Mouse (Mus musculus): Measurements from ENCODE around the gene Lix1.

The Lix1 gene

DNA sequence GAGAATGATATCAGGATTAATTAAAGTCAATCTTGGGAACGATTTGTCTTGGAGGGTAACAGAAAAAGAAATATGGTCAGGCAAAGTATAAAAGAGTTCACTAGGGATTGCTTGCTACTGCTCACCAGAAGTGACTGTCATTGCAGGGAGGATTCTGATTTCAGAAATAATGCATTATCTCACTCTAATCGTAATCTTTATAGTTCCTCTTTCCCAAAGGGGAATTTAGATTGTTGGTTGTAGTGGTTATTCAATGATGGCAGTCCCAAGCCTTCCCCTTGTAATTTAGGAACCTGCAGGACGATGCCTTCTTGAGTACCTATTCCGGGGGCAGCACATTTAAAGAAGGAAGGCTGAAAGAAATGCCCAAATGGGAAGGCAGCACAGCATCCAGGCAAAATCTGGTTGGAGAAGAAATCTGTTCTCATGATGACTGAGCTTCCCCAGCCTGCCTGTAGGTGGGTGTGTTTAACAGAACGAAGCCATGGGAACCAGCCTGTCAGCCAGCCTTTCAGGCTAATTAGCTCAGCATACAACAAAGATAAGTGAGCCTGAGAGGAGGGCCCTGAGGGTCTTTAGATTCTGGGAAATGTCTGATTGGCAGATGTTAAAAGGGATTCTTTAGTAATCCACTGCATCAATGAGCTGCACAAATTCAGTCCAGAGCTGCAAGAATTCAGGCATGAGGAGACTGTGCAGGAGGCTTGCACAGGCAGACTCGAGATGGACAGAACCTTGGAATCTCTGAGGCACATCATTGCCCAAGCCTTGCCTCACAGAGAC is at the start of gene Lix1:
TSS of gene Lix1 (plus strand) at position 451 of the 783 bp plus-strand sequence.
- DNase-seq = peak in 1 of 2 experiments; percentile 46

DNA sequence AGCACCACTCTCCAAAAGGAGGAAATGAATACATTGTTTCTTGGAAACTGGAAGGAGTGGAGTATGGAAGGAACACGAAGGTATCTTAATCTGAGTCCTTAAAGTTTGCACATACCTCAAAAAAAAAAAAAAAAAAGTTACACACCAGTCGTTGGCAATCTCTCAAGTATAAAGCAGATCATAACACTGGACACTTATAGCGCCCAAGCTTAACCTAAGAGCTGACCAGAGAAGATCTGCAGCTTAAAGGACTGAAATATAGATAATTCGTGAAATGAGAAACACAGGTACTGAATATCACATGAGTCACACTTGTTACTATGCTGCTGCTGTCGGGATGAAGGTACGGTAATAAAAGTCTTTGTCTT is 28.9 kb upstream of the Lix1 start:
- DNase-seq = no peak

DNA sequence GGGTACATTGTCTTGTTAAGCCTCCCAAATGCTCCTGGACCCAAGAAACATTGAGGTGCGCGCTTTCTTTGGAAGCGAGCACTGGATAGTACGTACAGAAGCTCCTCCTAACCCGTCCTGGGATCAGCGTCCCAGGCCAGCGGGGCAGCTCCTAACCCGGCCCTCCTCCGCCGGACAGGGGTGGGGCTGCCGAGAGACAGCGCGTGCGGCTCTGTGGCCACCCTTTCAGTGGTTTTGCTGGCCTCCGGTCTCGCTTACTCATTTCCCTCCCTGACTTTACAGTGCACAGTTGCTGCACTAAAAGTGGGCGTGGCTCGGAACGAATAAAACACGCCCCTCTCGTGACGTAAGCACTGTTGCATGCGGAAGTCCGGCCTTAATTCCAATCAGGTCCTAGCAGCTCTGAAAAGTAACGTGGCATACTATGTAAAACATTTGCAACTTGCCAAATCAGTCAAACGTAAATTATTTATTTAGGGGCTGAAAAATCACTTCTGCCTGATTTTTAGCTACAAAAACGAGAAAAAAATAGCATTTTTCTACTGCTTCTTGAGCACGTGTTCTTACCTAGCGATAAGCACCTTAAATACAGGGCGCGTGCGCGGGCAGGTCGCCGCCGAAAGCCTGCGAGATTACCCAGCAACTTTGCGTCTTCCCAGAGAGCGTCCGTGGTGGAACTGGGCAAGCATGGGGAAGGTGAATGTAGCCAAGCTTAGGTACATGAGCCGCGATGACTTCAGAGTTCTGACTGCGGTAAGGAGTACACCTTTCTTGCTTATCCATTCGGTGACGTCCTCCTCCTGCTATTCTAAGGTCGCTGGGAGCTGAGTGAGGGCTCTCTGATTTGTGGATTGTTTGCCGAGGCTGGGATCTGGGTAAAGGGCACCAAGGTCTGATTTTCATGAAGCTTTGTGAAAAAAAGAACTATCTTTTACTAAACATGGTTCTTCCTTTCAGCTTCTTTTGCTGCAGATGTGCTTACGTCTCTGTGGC is 28.3 kb upstream of the Lix1 start, which contains the start of gene Riok2:
TSS of gene Riok2 (plus strand) at position 392 of the 993 bp plus-strand sequence.
- DNase-seq = peak; percentile 98 to 99

DNA sequence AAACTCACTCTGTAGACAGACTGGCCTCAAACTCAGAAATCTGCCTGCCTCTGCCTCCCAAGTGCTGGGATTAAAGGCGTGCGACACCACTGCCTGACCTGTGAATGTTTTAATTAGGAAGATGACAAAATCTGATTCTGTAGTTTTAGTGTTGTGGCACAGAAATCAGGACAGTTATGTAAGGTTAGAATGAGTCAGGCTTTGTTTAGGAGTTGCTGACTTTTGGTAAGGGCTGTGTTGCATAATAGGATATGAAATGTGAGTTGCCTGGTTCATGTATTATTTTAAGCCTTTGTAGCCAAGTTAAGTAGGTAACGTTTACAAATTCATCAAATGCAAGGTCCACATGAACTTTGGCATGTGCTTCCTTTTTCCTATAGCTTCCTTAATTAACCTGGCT is 26.9 kb upstream of the Lix1 start:
- DNase-seq = no peak

DNA sequence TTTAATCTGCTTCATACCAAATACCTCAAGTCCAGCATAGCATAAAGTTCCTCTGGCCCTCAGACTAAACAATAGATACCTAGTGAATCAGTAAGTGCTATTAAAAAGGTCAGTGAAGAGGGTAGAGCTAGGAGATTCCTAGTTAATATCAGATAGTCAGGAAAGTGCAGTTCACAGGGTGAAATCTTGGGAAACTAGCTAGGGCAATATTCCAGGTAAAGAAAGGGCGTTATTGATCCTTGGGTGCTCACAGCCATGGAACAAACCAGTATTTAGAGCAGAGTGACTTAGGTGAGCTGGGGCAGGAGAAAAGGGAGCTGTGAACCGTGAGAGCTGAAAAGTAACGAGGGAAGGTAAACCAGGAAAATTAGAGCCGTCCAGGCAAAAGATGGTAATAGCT is 18.8 kb upstream of the Lix1 start:
- no peak for DNase-seq

DNA sequence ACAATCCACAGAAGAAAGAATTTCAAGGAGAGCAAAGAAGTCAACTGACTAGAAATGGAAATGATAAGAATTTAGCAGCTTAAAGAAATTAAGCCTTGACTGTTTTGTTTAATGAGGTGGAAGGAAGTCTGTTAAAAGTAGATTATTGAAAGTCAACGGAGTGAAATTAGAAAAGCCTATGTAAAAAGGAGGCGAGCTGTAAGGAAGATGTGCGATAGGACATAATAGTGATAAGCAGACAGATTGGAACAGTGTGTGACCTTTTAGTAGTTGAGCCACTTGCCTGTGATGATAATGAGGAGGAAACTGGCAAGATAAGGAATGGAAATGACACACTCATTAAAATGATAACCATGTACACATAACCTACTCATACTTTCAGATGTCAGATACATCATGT is 18.0 kb upstream of the Lix1 start:
- no peak for DNase-seq

DNA sequence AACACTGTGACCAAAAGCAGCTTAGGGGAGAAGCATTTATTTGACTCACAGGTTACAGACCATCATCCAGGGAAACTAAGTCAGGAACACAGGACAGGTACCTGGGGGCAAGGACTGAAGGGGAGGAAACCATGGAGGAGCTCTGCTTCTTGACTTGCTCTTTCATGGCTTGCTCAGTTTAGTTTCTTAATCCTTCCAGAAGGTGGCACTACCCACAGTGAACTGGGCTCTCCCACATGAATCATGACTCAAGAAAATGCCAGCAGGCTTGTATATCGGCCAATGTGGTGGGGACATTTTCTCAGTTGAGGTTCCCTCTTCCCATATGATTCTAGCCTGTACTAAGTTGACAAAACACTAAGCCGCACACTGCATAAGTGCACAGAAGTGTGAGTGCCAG is 16.4 kb upstream of the Lix1 start:
- DNase-seq = no peak

DNA sequence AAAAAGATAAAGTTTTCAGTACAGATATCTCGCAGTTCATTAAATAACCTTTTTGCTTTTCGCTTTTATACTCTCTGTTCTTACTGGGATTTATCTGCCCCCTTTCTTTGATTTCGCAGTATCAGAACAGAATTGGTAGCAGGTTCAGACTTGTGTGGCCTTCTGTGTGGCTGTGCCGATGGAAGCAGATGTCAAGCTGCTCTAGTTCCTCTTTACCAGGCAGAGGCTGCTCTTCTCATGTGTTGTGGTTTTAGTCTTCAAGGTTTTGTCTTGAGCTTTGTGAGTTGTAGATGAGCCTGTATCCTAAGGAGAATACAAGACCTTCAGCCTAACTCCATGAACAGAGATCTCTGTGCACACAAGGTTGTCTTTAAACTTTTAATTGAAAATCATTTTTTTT is 10.6 kb upstream of the Lix1 start:
- no peak for DNase-seq

DNA sequence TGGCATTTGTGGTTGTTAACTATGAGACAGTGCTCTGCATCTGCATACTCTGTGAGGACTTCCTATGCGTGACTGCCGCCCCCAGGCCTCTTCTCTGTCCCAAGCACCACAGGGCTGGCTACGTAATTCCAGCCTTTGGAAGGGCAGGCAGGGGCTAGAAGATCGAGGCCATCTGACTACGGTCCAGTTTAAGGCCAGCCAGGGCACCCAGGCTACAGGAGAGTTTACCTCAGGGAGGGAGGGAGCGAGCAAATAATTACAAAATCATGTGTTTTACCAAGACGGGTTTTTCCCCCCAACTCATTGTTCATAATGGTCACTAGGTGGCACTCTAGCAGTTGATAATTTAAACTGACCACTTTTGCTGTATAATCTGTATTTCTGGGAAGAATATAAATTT is 9.6 kb upstream of the Lix1 start:
- peak; percentile 44 to 46 for DNase-seq

DNA sequence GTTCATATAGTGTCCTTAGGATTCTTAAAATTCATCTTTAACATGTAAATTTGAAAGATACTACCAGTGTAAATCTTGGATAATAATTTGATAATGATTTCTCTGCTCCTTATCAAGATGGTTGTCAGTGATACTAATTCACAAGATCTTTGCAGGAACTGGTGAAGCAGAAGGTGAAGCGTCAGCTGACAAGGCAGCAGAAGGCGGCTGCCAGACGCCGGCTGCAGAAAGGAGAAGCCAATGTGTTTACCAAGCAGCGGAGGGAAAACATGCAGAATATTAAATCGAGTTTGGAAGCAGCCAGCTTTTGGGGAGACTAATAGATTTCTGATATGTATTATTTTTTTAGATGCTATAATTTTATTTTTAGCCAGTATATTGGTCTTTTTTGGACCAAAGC is 9.2 kb upstream of the Lix1 start:
- no peak for DNase-seq

DNA sequence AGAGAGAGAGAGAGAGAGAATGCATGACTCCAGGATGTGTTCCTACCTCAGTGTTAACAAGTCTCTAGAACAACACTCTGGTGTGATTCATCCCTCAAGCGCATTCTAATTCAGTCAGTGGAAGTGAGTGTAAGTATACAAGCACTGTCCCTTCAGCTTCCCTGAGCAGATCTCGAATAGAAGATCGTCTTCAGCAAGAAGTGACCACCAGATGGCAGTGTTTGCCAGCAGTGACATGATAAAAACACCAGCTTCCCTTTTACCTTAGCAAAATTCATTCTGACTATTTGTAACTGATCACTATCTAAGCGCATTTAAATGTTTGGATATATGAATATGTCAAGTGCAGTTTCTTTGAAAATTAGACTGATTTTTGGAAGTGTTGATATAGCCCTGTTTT is 8.1 kb upstream of the Lix1 start:
- DNase-seq = peak; percentile 72 to 89

DNA sequence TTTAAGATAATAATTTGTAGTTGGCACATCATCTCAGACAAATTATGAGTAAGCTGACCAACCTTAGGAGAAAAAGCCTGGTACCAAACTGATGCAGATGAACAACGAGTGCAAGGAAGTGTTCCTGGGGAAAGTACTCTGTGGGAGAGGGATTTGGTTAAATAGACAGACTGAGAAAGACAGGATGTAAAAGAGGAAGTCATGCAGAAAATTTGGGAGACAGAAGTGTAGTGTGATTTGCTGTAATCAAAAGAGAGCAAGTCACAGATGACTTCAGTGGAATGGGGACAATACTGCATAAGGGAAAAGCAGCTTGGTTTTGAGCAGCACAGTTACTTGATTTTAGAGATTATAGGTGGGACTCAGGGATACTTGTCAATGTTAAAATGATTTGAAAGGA is 5.6 kb upstream of the Lix1 start:
- no peak for DNase-seq

DNA sequence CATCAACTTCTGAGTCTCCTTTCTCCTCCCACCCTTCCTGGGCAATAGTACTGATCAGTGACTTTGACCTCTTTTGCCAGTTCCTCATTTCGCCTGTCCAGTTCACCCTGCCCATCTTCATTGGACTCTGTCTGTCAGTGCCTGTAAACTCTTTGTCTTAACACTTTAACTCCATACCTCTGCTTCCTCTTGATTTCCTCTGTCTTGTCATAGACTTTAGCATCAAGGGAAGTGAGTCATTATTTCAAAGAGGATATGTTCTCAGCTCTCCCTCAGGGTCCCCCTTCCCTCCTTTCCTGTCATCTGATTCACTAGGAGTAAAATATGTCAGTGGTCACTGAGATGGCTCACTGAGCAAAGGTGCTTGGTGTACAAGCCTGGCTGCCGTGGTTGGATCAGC is 3.8 kb upstream of the Lix1 start:
- no peak for DNase-seq

DNA sequence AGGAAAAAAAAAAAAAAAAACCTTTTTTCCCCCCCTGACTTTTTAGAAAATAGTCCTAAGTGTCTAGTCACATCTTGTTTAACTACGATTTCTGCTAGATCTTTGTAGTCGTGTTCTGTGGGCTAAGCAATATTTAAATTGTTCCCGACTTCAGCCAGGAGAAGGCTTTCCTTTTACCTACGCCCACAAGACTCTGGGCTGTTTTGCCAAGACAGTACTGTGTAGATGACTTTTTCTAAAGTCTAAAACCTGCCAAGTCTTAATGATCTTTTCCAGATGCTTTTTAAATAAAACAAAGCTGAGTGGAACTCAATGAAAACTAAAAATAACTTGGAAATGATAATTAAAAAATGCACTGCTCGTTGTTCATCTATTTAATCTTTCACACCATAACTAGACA is 566 bp downstream of the Lix1 start:
- no peak for DNase-seq

DNA sequence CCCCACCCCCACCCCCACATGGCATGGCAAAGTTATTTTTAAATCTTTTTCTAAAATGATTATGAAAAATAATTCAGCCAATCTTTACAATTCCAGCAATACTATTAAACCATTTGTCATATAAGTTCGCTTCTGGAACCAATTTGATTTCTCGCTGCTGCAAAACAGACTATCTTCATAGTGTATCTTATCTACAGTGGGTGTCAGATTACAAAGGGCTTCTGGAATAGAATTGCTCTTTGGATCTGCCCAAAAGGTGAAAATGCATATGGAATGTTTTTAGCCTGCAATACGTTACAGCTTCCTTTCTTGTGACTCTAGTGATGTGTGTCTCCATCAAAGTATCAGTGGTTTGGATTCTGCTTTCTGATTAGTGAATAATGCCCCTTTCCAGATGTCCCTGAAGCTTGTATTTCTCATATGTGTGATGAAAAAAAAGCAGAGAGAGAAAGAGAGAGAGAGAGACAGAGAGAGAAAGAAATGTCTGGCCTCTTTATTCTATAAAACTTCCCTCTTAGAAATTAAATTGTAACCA is 1.2 kb downstream of the Lix1 start:
- DNase-seq = no peak

DNA sequence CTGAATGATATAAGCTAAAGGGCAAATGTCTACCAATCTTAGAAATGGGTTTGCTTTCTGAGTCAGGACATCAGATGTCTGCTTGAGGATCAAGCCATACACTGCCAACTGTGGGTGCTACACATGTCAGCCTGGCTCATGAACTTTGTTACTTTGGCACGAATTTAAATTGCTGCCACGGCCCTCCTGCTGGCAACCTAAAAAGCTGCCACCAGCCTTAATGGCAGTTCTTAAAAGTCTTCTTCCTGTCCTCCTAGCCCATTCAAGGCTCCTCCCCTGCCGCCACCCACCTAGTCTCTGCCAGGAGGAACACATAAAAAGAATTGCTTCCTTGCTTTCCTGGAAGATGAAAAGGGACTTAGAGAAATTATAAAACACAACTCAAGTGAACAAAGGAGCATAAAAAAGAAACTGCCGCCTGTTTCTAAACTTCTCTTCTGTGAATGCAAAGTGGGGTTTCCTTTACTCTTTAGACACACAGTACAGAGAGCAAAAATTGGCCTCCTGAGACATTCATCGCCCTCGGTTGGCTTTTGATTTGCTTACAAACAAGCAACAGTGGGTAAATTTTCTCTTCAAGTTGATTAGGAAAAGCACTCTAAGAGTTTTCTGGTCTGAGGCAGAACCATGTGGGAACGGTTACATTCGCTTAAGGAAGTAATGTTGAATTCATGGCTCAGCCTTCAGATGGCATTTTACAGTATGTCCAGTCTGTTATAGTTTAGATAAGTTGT is 2.5 kb downstream of the Lix1 start:
- DNase-seq = peak in 1 of 2 experiments; percentile 36

DNA sequence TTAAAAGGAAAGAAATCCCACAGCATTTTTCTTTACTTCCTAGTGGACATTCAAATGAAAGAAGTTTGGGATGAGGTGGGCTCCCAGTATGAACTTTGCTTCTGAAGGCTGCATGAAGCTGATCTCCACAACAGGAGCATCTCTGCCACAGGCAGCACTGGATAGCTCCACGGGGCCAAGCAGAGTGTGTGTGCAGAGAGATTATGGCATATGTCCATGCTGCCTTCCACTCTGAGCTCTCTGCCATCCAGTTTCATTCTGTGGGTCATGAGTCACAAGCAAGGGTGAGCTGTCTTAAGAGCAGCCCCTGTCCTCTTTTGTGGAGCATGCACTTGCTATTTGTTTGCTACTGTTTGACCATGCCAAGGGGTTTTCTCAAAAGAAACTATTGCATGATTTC is 3.1 kb downstream of the Lix1 start:
- no peak for DNase-seq

DNA sequence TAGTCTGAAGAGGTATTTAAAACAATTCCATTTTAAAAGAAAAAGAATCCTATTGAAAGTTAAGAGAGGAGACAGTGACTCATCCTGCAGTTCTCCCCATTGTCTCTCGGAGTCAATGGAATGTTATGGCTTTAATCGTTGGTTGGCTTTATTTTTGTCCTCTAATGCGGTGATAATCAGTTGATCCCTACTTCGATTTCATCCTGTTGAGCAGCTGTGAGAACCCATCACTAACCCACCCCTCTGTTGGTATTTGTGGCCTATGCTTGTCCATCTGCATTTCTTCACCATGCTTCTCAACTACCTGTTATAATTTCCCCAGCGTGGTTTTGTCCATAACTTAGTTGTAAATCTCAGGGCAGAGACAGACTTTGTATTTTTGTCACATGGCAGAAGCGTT is 5.7 kb downstream of the Lix1 start:
- DNase-seq = no peak

DNA sequence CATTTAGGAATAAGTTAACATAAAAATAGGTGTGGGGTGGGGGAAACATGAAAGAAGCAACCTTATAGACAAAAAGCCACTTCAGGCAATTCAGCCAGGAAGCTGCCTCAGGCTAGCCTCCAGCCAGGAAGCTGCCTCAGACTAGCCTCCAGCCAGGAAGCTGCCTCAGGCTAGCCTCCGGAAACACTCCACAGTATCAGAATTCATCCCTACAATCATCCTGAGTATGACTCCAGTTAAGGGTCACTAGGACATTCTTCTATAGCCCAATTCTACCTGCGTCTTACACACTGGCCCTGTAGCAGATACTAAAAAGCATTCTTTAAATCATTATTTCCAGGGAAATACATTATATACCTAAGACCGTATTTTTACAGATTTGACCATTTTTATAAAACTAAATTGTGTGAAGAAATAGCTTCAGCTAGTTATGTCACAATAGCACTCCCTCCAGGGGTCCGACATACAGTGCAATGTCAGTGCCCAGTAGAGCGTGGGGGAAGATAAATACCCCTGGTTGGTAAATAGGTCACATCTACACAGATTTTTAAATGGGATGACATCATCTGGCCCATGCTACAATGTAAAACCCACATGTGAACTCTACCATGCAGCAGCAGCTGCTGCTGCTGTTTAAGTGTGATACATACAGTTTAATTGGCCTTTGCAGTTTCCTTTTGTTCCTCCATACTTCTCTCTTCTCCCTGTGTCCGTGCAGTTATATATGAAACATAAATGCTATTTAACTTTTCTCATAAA is 6.4 kb downstream of the Lix1 start:
- DNase-seq = no peak

DNA sequence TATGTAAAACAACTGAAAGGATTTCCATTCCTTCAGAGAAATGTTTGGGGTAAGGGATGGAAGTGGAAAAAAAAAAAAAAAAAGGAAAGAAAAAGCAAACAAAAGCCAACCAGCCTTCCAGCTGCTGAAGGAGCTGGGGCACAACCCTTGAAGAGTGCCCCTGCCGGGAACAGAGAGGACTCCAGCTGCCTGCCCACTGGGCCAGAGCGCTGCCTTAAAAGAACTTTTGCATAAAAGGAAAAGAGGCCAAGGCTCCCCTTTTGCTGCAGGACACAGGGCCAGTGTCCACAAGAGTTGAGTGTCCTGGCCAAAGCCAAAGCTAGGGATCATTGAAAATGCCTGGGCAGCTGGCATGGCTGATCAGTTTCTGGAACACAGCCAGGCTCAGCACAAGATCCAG is 7.1 kb downstream of the Lix1 start:
- DNase-seq = no peak

DNA sequence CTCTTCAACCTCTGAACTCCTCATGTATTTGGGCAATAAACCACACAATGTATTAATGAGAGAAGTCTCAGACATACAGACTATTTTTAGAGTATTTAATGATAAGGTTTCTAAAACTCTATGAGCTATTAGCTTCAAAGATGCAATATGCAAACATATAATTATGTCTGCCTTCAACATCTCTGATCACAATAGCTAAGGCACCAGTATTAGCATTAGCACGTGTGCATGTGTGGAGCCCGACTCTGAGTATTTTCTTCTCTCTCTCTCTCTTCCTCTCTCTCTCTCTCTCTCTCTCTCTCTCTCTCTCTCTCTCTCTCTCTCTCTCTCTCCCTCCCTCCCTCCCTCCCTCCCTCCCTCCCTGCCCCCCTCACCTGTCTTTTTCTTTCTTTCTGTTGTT is 9.0 kb downstream of the Lix1 start:
- DNase-seq = no peak

DNA sequence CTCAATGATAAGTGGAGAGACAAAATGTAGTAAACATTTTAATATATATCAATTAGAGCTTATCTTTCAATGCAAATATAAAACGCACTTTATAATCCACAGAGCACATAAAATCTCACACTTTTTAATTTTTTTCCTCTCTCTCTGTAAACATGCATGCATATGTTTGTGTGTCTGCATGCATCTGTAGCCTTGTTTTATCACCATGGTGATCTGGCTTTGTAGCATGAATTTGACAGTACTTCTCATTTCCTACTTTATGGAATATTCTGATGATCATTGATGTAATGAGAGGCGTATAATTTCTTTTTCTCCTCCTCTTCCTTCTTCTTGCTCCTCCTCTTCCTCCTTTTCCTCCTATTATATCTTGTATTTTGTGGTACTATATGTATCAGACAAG is 9.7 kb downstream of the Lix1 start:
- DNase-seq = no peak
